Mouse (Mus musculus): ENCODE measurements around the gene Commd1. TPM values are rescaled to one million over a fixed set of nuclear protein-coding genes. Genes with fewer than 3 reads are reported as not detected.
A peak's percentile ranks its signal among the peaks of the same experiment; 100 is the strongest.

The Commd1 gene
- polyA plus RNA-seq, 1 experiment from 2014 or later = 294 TPM

GRCm38 (mm10) chr11:23008181-23008823, 26.1 kb upstream of the Commd1 start:
- peak; percentile 87 for ATAC-seq
- Histone ChIP-seq H3K9ac (ENCODE audit: low read depth, low read length) (peak overlapping the region; percentile 61), H3K4me3 (ENCODE audit: low read depth, low read length) (peak overlapping the region; percentile 66), H3K9me3 (ENCODE audit: control insufficient read depth) (no peaks in the 10 kb centered on the region), H3K27me3 (replicated peaks; ENCODE audit: control insufficient read depth, insufficient read depth, low read length) (no peaks in the 10 kb centered on the region), H3K27ac (ENCODE audit: low read depth, low read length) (peak overlapping the region; percentile 73), H3K4me1 (replicated peaks; ENCODE audit: control insufficient read depth, insufficient read depth, low read length) (no peaks in the 10 kb centered on the region), H3K36me3 (ENCODE audit: control insufficient read depth, insufficient read depth) (peaks cover 9% of the 10 kb centered on the region), H3K4me2 (replicated peaks; ENCODE audit: low read depth) (peak overlapping the region; percentile 79)
- WGBS = under 1% methylated on average over 40 of the region's 40 CpGs
- peak; percentile 61 for TF ChIP-seq CTCF (IDR thresholded peaks at IDR 0.05; ENCODE audit: low read depth)

- H3K4me2 ChIP-seq (replicated peaks; ENCODE audit: low read depth) = peak within 1 kb of the TSS; percentile 79
- no peak for TF ChIP-seq CTCF (IDR thresholded peaks at IDR 0.05; ENCODE audit: low read depth)
- peak within 1 kb of the TSS; percentile 73 for H3K27ac ChIP-seq (ENCODE audit: low read depth, low read length)
- peaks cover 11% of the 10 kb centered on the region for H3K36me3 ChIP-seq (ENCODE audit: control insufficient read depth, insufficient read depth)
- H3K4me3 ChIP-seq (ENCODE audit: low read depth, low read length) = peak within 1 kb of the TSS; percentile 66
- peak; percentile 88 for ATAC-seq
- no peaks in the 10 kb centered on the region for H3K9me3 ChIP-seq (ENCODE audit: control insufficient read depth)
- H3K27me3 ChIP-seq (replicated peaks; ENCODE audit: control insufficient read depth, insufficient read depth, low read length) = no peaks in the 10 kb centered on the region
- WGBS = under 1% methylated on average over 22 of the region's 22 CpGs
- peak within 1 kb of the TSS; percentile 61 for H3K9ac ChIP-seq (ENCODE audit: low read depth, low read length)
- no peaks in the 10 kb centered on the region for H3K4me1 ChIP-seq (replicated peaks; ENCODE audit: control insufficient read depth, insufficient read depth, low read length)
These were observed 25.4 kb upstream of the Commd1 start, which contains the start of gene Fam161a for GRCm38 (mm10) chr11:23007481-23008180. Fam161a (plus strand) TSS chr11:23007531.

GRCm38 (mm10) chr11:23007166-23007480, 24.9 kb upstream of the Commd1 start:
- peak overlapping the region; percentile 66 for H3K4me3 ChIP-seq (ENCODE audit: low read depth, low read length)
- H3K4me1 ChIP-seq (replicated peaks; ENCODE audit: control insufficient read depth, insufficient read depth, low read length) = no peaks in the 10 kb centered on the region
- no peak overlapping the region for H3K9ac ChIP-seq (ENCODE audit: low read depth, low read length)
- no peak for TF ChIP-seq CTCF (IDR thresholded peaks at IDR 0.05; ENCODE audit: low read depth)
- 4% methylated on average over 6 of the region's 6 CpGs for WGBS
- H3K27me3 ChIP-seq (replicated peaks; ENCODE audit: control insufficient read depth, insufficient read depth, low read length) = no peaks in the 10 kb centered on the region
- no peak overlapping the region for H3K27ac ChIP-seq (ENCODE audit: low read depth, low read length)
- no peaks in the 10 kb centered on the region for H3K9me3 ChIP-seq (ENCODE audit: control insufficient read depth)
- H3K4me2 ChIP-seq (replicated peaks; ENCODE audit: low read depth) = peak overlapping the region; percentile 79
- H3K36me3 ChIP-seq (ENCODE audit: control insufficient read depth, insufficient read depth) = peaks cover 16% of the 10 kb centered on the region
- peak; percentile 7; the same call in 1 of the 2 replicates for ATAC-seq

- H3K9ac ChIP-seq (ENCODE audit: low read depth, low read length) = no peak overlapping the region
- H3K36me3 ChIP-seq (ENCODE audit: control insufficient read depth, insufficient read depth) = peaks cover 32% of the 10 kb centered on the region
- no peak overlapping the region for H3K4me3 ChIP-seq (ENCODE audit: low read depth, low read length)
- 94% methylated on average over 1 of the region's 1 CpGs for WGBS
- TF ChIP-seq CTCF (IDR thresholded peaks at IDR 0.05; ENCODE audit: low read depth) = no peak
- H3K27ac ChIP-seq (ENCODE audit: low read depth, low read length) = no peak overlapping the region
- ATAC-seq = no peak
- no peak overlapping the region for H3K4me2 ChIP-seq (replicated peaks; ENCODE audit: low read depth)
- H3K27me3 ChIP-seq (replicated peaks; ENCODE audit: control insufficient read depth, insufficient read depth, low read length) = no peaks in the 10 kb centered on the region
- no peaks in the 10 kb centered on the region for H3K9me3 ChIP-seq (ENCODE audit: control insufficient read depth)
- H3K4me1 ChIP-seq (replicated peaks; ENCODE audit: control insufficient read depth, insufficient read depth, low read length) = no peaks in the 10 kb centered on the region
These were observed 23.1 kb upstream of the Commd1 start for GRCm38 (mm10) chr11:23005276-23005675.

- no peak overlapping the region for H3K4me3 ChIP-seq (ENCODE audit: low read depth, low read length)
These were observed 16.1 kb upstream of the Commd1 start for GRCm38 (mm10) chr11:22998308-22998707.

GRCm38 (mm10) chr11:22995461-22995860, 13.3 kb upstream of the Commd1 start:
- H3K4me1 ChIP-seq (replicated peaks; ENCODE audit: control insufficient read depth, insufficient read depth, low read length) = no peaks in the 10 kb centered on the region
- no peak for ATAC-seq
- H3K4me2 ChIP-seq (replicated peaks; ENCODE audit: low read depth) = no peak overlapping the region
- H3K9me3 ChIP-seq (ENCODE audit: control insufficient read depth) = no peaks in the 10 kb centered on the region
- no peak overlapping the region for H3K27ac ChIP-seq (ENCODE audit: low read depth, low read length)
- no peak overlapping the region for H3K4me3 ChIP-seq (ENCODE audit: low read depth, low read length)
- H3K27me3 ChIP-seq (replicated peaks; ENCODE audit: control insufficient read depth, insufficient read depth, low read length) = no peaks in the 10 kb centered on the region
- 99% methylated on average over 4 of the region's 4 CpGs for WGBS
- H3K36me3 ChIP-seq (ENCODE audit: control insufficient read depth, insufficient read depth) = peaks cover 58% of the 10 kb centered on the region
- TF ChIP-seq CTCF (IDR thresholded peaks at IDR 0.05; ENCODE audit: low read depth) = no peak
- H3K9ac ChIP-seq (ENCODE audit: low read depth, low read length) = no peak overlapping the region

More at GRCm38 (mm10) chr11:22998308-22998707, 16.1 kb upstream of the Commd1 start:
- H3K36me3 ChIP-seq (ENCODE audit: control insufficient read depth, insufficient read depth) = peaks cover 80% of the 10 kb centered on the region
- TF ChIP-seq CTCF (IDR thresholded peaks at IDR 0.05; ENCODE audit: low read depth) = no peak
- H3K4me2 ChIP-seq (replicated peaks; ENCODE audit: low read depth) = no peak overlapping the region
- no peaks in the 10 kb centered on the region for H3K27me3 ChIP-seq (replicated peaks; ENCODE audit: control insufficient read depth, insufficient read depth, low read length)
- H3K4me1 ChIP-seq (replicated peaks; ENCODE audit: control insufficient read depth, insufficient read depth, low read length) = no peaks in the 10 kb centered on the region
- WGBS = 87% methylated on average over 1 of the region's 1 CpGs
- no peaks in the 10 kb centered on the region for H3K9me3 ChIP-seq (ENCODE audit: control insufficient read depth)
- H3K27ac ChIP-seq (ENCODE audit: low read depth, low read length) = no peak overlapping the region
- H3K9ac ChIP-seq (ENCODE audit: low read depth, low read length) = no peak overlapping the region
- ATAC-seq = no peak

Measured in intestine, postnatal 0 days (tissue).